Mouse (Mus musculus) limb, embryonic 11.5 days (tissue): ENCODE measurements around the gene 4632433K11Rik. TPM values are rescaled to one million over a fixed set of nuclear protein-coding genes. Genes with fewer than 3 reads are reported as not detected.

Source experiments
- ATAC-seq: fragments of 200-750 bp; cut with Nextera tagmentation; 2 replicates; pipeline ENCODE4 v1.8.0; 2017; ENCODE audit warnings: low read depth; ENCODE audit not compliant: insufficient number of reproducible peaks, low FRiP score, low TSS enrichment
- DNase-seq: peaks from one replicate; pipeline ENCODE4 v3.0.0-alpha.2; 2015; ENCODE audit warnings: low spot score
- H3K27ac ChIP-seq: fragments of 300-500 bp; sonication (generic); replicated peaks from 2 replicates; pipeline ENCODE4 v1.5.1; 2014; ENCODE audit warnings: low read depth, mild to moderate bottlenecking, low read length
- H3K27me3 ChIP-seq: fragments of 300-500 bp; sonication (generic); 2 replicates; pipeline ENCODE4 v1.6.1; 2014; ENCODE audit warnings: mild to moderate bottlenecking, low read length, mixed read lengths; ENCODE audit not compliant: control insufficient read depth, insufficient read depth
- H3K36me3 ChIP-seq: fragments of 300-500 bp; sonication (generic); 2 replicates; pipeline ENCODE4 v1.6.1; 2014; ENCODE audit warnings: mild to moderate bottlenecking, low read length, moderate library complexity, mixed read lengths; ENCODE audit not compliant: control insufficient read depth, insufficient read depth
- H3K4me1 ChIP-seq: fragments of 300-500 bp; sonication (generic); 2 replicates; pipeline ENCODE4 v1.6.1; 2014; ENCODE audit warnings: low read length, mixed read lengths; ENCODE audit not compliant: control insufficient read depth, insufficient read depth
- H3K4me2 ChIP-seq: fragments of 300-500 bp; sonication (generic); 2 replicates; pipeline ENCODE4 v1.6.1; 2014; ENCODE audit warnings: low read depth, mild to moderate bottlenecking, moderate library complexity; ENCODE audit not compliant: severe bottlenecking
- H3K4me3 ChIP-seq: fragments of 300-500 bp; sonication (generic); 2 replicates; pipeline ENCODE4 v1.5.1; 2014; ENCODE audit warnings: low read depth, low read length
- H3K9ac ChIP-seq: fragments of 300-500 bp; sonication (generic); 2 replicates; pipeline ENCODE4 v1.6.1; 2014; ENCODE audit warnings: mild to moderate bottlenecking, low read length
- H3K9me3 ChIP-seq: fragments of 300-500 bp; sonication (generic); 2 replicates; pipeline ENCODE4 v1.6.1; 2016; ENCODE audit warnings: low read length; ENCODE audit not compliant: control insufficient read depth
- WGBS: fragments of 180-500 bp; shearing (Covaris S2); extraction: QIAGEN DNeasy Blood & Tissue Kit; methylation state at CpG from one replicate; pipeline ENCODE4 v1.1.7; 2014; 5-methylcytosine and 5-hydroxymethylcytosine counted together
- polyA plus RNA-seq: library from polyadenylated mRNA; unstranded; fragments of >200 nt; fragmentation: Nextera tagmentation; extraction: Ambion mirVana; gene quantifications from 2 replicates; pipeline ENCODE4 v1.2.1, GENCODE M21; 2014

The 4632433K11Rik gene
- not detected in 2 replicates for polyA plus RNA-seq

DNA sequence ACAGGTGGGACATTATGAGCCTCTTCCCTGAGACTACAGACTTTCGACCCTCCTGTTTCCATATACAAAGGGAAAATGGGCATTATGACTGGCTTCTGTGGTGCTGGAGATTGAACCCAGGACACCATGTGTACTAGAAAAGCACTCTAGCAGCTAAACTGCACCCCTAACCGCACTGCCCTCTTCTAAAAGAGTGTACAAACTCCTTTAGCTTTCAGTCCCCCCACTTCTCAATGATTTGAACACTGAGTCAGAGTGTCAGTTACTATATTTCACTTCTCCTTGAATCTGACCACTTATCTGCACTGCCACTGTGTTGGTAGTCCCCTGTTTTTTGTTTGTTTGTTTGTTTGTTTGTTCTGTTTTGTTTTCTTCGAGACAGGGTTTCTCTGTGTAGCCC lies at the start of gene 4632433K11Rik:
Gene 4632433K11Rik, plus strand, starts transcription at position 301 of the 400 bp plus-strand sequence.
- H3K9ac ChIP-seq, result no peak within 1 kb of the TSS
- H3K4me2 ChIP-seq, result no peak within 1 kb of the TSS
- ATAC-seq (no peak), DNase-seq (no peak)
- H3K27me3 ChIP-seq, result no peaks in the 10 kb centered on the region
- no peaks in the 10 kb centered on the region for H3K4me1 ChIP-seq
- peaks cover 56% of the 10 kb centered on the region for H3K36me3 ChIP-seq
- peaks cover 43% of the 10 kb centered on the region for H3K9me3 ChIP-seq
- H3K27ac ChIP-seq, result no peak within 1 kb of the TSS
- 91% methylated on average over 3 of the region's 3 CpGs for WGBS
- H3K4me3 ChIP-seq, result no peak within 1 kb of the TSS

GRCm38 (mm10) chr7:4988250-4988649 lies 45.7 kb upstream of the 4632433K11Rik start:
- 76% methylated on average over 2 of the region's 2 CpGs for WGBS
- no peak overlapping the region for H3K4me3 ChIP-seq
- DNase-seq, result no peak
- no peaks in the 10 kb centered on the region; the same call in none of the 2 replicates for H3K36me3 ChIP-seq
- no peaks in the 10 kb centered on the region; the same call in 1 of the 2 replicates for H3K9me3 ChIP-seq
- no peak overlapping the region for H3K27ac ChIP-seq
- H3K27me3 ChIP-seq, result peaks cover 5% of the 10 kb centered on the region
- H3K4me1 ChIP-seq, result no peaks in the 10 kb centered on the region
- H3K9ac ChIP-seq, result no peak overlapping the region
- no peak overlapping the region for H3K4me2 ChIP-seq
- ATAC-seq, result no peak

- DNase-seq, result no peak
- Histone ChIP-seq H3K4me1 (peaks cover 10% of the 10 kb centered on the region), H3K9ac (peak overlapping the region; percentile 35; the same call in 1 of the 2 replicates), H3K4me2 (no peak overlapping the region), H3K9me3 (peaks cover 4% of the 10 kb centered on the region; the same call in 1 of the 2 replicates), H3K27ac (no peak overlapping the region), H3K4me3 (peak overlapping the region; percentile 12; the same call in 1 of the 2 replicates), H3K27me3 (peaks cover 22% of the 10 kb centered on the region), H3K36me3 (peaks cover 2% of the 10 kb centered on the region)
- no peak for ATAC-seq
- 20% methylated on average over 55 of the region's 55 CpGs for whole genome bisulfite sequencing
Measured at GRCm38 (mm10) chr7:4993347-4993998, 40.4 kb upstream of the 4632433K11Rik start.

GRCm38 (mm10) chr7:4993999-4994788 lies 39.7 kb upstream of the 4632433K11Rik start:
- no peak for DNase-seq
- H3K27me3 ChIP-seq, result peaks cover 22% of the 10 kb centered on the region
- no peak overlapping the region for H3K27ac ChIP-seq
- H3K4me3 ChIP-seq, result peak overlapping the region; percentile 12; the same call in 1 of the 2 replicates
- peaks cover 10% of the 10 kb centered on the region for H3K4me1 ChIP-seq
- no peak for ATAC-seq
- peak overlapping the region; percentile 15; the same call in 1 of the 2 replicates for H3K4me2 ChIP-seq
- H3K9ac ChIP-seq, result peak overlapping the region; percentile 35; the same call in 1 of the 2 replicates
- H3K9me3 ChIP-seq, result peaks cover 4% of the 10 kb centered on the region; the same call in 1 of the 2 replicates
- H3K36me3 ChIP-seq, result peaks cover 2% of the 10 kb centered on the region
- 46% methylated on average over 59 of the region's 59 CpGs for WGBS

- 8% methylated on average over 17 of the region's 19 CpGs for WGBS
- DNase-seq (no peak), ATAC-seq (peak; percentile 17; the same call in 1 of the 2 replicates)
- no peak overlapping the region for H3K27ac ChIP-seq
- peaks cover 10% of the 10 kb centered on the region for H3K4me1 ChIP-seq
- peaks cover 4% of the 10 kb centered on the region; the same call in 1 of the 2 replicates for H3K9me3 ChIP-seq
- H3K36me3 ChIP-seq, result peaks cover 2% of the 10 kb centered on the region
- H3K4me2 ChIP-seq, result peak overlapping the region; percentile 82
- H3K27me3 ChIP-seq, result peaks cover 22% of the 10 kb centered on the region
- peak overlapping the region; percentile 84 for H3K9ac ChIP-seq
- peak overlapping the region; percentile 76 for H3K4me3 ChIP-seq
Measured at GRCm38 (mm10) chr7:4995268-4996002, 38.5 kb upstream of the 4632433K11Rik start.

GRCm38 (mm10) chr7:4996003-4996895 lies 37.7 kb upstream of the 4632433K11Rik start, which contains the start of gene Zfp579:
Gene Zfp579 (minus strand): TSS chr7:4996158.
- Histone ChIP-seq H3K4me3 (peak within 1 kb of the TSS; percentile 76), H3K27me3 (peaks cover 22% of the 10 kb centered on the region), H3K9ac (peak within 1 kb of the TSS; percentile 84), H3K4me1 (peaks cover 10% of the 10 kb centered on the region), H3K36me3 (peaks cover 2% of the 10 kb centered on the region), H3K4me2 (peak within 1 kb of the TSS; percentile 82), H3K27ac (0 out of 2 replicates have a peak within 1 kb of the TSS, but pooled peaks have one; percentile 21), H3K9me3 (peaks cover 4% of the 10 kb centered on the region; the same call in 1 of the 2 replicates)
- peak; percentile 85 for ATAC-seq
- peak; percentile 93 for DNase-seq
- WGBS, result 9% methylated on average over 14 of the region's 26 CpGs

- WGBS, result 80% methylated on average over 6 of the region's 8 CpGs
- peak overlapping the region; percentile 82 for H3K4me2 ChIP-seq
- H3K27ac ChIP-seq, result no peak overlapping the region
- peaks cover 4% of the 10 kb centered on the region; the same call in 1 of the 2 replicates for H3K9me3 ChIP-seq
- DNase-seq (no peak), ATAC-seq (no peak)
- H3K9ac ChIP-seq, result no peak overlapping the region
- peaks cover 22% of the 10 kb centered on the region for H3K27me3 ChIP-seq
- no peak overlapping the region for H3K4me3 ChIP-seq
- peaks cover 2% of the 10 kb centered on the region for H3K36me3 ChIP-seq
- peaks cover 10% of the 10 kb centered on the region for H3K4me1 ChIP-seq
Measured at GRCm38 (mm10) chr7:4996934-4997333, 37.0 kb upstream of the 4632433K11Rik start.
